Mouse (Mus musculus) neural tube, embryonic 14.5 days (tissue): ENCODE measurements around the gene Prm1. TPM values are rescaled to one million over a fixed set of nuclear protein-coding genes. Genes with fewer than 3 reads are reported as not detected.
"Not testable (repeated sequence)": the region's sequence is repeated elsewhere in the genome, so short reads cannot be mapped to it uniquely, and the experiment has no call there.

Experiments used
- ATAC-seq: fragments of 200-750 bp; cut with Nextera tagmentation; 2 replicates; pipeline ENCODE4 v1.8.0; 2017; ENCODE audit warnings: low read depth, mild to moderate bottlenecking, moderate TSS enrichment, moderate library complexity
- H3K27ac ChIP-seq: fragments of 300-500 bp; sonication (generic); 2 replicates; pipeline ENCODE4 v1.5.1; 2014; ENCODE audit warnings: low read depth, mild to moderate bottlenecking, control low read depth, low read length, moderate library complexity, mixed read lengths
- H3K27me3 ChIP-seq: fragments of 300-500 bp; sonication (generic); 2 replicates; pipeline ENCODE4 v1.6.1; 2014; ENCODE audit warnings: low read length; ENCODE audit not compliant: control insufficient read depth, insufficient read depth
- H3K36me3 ChIP-seq: fragments of 300-500 bp; sonication (generic); 2 replicates; pipeline ENCODE4 v1.6.1; 2014; ENCODE audit warnings: low read length, mixed read lengths; ENCODE audit not compliant: control insufficient read depth, insufficient read depth
- H3K4me1 ChIP-seq: fragments of 300-500 bp; sonication (generic); 2 replicates; pipeline ENCODE4 v1.6.1; 2014; ENCODE audit warnings: low read length; ENCODE audit not compliant: control insufficient read depth, insufficient read depth
- H3K4me2 ChIP-seq: fragments of 300-500 bp; sonication (generic); 2 replicates; pipeline ENCODE4 v1.6.1; 2014; ENCODE audit warnings: mild to moderate bottlenecking, low read depth, low read length, control low read depth
- H3K4me3 ChIP-seq: fragments of 300-500 bp; sonication (generic); 2 replicates; pipeline ENCODE4 v1.5.1; 2014; ENCODE audit warnings: low read depth, low read length, control low read depth, mixed read lengths
- H3K9ac ChIP-seq: fragments of 300-500 bp; sonication (generic); replicated peaks from 2 replicates; pipeline ENCODE4 v1.6.1; 2014; ENCODE audit warnings: low read depth, mild to moderate bottlenecking, control low read depth, low read length, mixed read lengths
- H3K9me3 ChIP-seq: fragments of 300-500 bp; sonication (generic); 2 replicates; pipeline ENCODE4 v1.6.1; 2016; ENCODE audit warnings: low read length; ENCODE audit not compliant: control insufficient read depth
- WGBS: fragments of 180-500 bp; shearing (Covaris S2); extraction: QIAGEN DNeasy Blood & Tissue Kit; methylation state at CpG from one replicate; pipeline ENCODE4 v1.1.7; 2014; 5-methylcytosine and 5-hydroxymethylcytosine counted together
- polyA plus RNA-seq: library from polyadenylated mRNA; unstranded; fragments of >200 nt; fragmentation: Nextera tagmentation; extraction: Ambion mirVana; gene quantifications from 2 replicates; pipeline ENCODE4 v1.2.1, GENCODE M21; 2014

The Prm1 gene
- polyA plus RNA-seq, 1 experiment from 2014 or later = not detected

DNA sequence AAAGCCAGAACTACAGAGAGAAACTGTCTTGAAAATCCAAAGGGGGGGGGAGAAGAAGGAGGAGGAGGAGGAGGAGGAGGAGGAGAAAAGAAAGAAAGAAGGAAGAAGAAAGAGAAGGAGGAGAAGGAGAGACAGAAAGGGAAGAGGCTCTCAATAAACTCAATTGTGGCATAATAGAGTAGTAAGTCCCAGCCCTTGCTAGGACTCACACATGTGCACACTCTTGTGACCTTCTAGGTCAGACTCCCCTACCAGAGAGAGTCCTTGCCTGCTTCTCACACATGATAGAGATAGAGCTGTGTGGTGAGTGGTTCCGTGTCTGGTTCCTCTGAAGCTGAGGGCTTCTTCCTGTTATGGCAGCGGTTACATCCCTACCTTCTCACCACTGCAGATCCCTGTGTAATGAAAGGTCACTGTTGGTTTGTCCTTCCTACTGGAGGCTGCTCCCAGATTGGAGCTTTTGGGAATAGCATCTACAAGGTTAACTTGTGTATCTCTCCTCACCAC is 7.3 kb upstream of the Prm1 start, which contains the start of gene Gm11172:
Gene Gm11172, plus strand, starts transcription at position 51 of the 507 bp plus-strand sequence.
- Histone ChIP-seq H3K4me2 (no peak within 1 kb of the TSS), H3K36me3 (no peaks in the 10 kb centered on the region), H3K4me3 (no peak within 1 kb of the TSS), H3K4me1 (no peaks in the 10 kb centered on the region), H3K9ac (no peak within 1 kb of the TSS), H3K9me3 (no peaks in the 10 kb centered on the region), H3K27me3 (no peaks in the 10 kb centered on the region), H3K27ac (no peak within 1 kb of the TSS)
- WGBS = 95% methylated on average over 2 of the region's 2 CpGs
- no peak for ATAC-seq

DNA sequence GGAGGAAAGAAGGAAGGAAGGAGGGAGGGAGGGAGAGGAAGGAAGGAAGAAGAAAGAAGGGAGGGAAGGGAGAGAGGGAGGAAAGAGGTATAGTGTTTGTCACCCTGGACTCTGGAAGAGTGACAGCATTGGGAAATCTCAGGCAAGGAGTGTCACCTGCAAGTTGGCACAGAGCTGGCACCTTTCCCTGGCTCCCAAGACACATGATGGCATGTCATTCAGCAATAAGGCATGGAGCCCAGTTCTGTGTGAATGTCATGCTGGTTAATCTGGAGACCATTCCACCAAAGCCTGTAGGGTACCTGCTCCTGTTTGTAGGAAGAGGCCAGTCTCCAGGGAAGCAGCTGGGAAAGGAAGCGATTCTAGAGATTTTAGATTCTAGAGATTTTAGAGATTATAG is 4.7 kb upstream of the Prm1 start:
- Histone ChIP-seq H3K36me3 (no peaks in the 10 kb centered on the region), H3K4me3 (no peak overlapping the region), H3K27me3 (no peaks in the 10 kb centered on the region), H3K4me1 (no peaks in the 10 kb centered on the region), H3K27ac (no peak overlapping the region), H3K4me2 (no peak overlapping the region), H3K9ac (no peak overlapping the region), H3K9me3 (no peaks in the 10 kb centered on the region)
- 92% methylated on average over 1 of the region's 1 CpGs for WGBS
- no peak for ATAC-seq

DNA sequence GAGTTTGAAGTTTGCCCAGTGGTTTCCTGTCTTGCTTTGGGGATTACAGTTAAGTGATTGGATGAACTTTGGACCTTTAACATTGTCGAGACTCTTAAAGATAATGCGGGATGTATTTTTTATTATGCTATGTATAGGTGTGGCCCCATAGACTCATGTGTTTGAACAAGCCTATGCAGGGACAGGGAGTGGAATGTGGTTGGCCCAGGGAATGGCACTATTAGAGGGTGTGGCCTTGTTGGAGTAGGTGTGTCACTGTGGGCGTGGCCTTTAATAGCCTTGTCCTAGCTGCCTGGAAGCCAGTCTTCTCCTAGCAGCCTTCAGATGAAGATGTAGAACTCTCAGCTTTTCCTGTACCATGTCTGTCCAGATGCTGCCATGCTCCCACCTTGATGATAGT is 3.2 kb downstream of the Prm1 start:
- ATAC-seq, H3K4me3 ChIP-seq, H3K9me3 ChIP-seq, H3K27me3 ChIP-seq, H3K36me3 ChIP-seq, H3K4me1 ChIP-seq, H3K27ac ChIP-seq, H3K4me2 ChIP-seq, H3K9ac ChIP-seq: not testable (repeated sequence)
- WGBS = 92% methylated on average over 3 of the region's 3 CpGs

DNA sequence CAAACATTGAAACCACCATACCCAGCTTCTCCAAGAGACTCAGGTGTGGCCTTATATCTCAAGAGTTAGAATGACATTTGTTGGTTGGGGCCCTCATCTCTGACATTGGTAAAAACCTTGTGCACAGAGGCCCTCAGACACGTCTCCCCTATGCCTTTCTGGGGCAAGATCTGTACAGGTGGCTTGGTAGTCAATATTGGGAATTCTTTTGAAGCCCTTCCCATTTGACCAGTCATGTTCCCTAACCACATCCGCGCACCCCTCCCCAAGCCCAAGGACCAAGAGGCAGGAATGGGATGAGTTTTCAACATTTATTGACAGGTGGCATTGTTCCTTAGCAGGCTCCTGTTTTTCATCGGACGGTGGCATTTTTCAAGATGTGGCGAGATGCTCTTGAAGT is 9.6 kb downstream of the Prm1 start, which contains the start of gene Prm2:
Gene Prm2, minus strand, starts transcription at position 101 of the 400 bp plus-strand sequence.
- Histone ChIP-seq H3K36me3 (no peaks in the 10 kb centered on the region), H3K4me2 (no peak within 1 kb of the TSS), H3K9me3 (no peaks in the 10 kb centered on the region), H3K27ac (no peak within 1 kb of the TSS), H3K9ac (no peak within 1 kb of the TSS), H3K4me1 (no peaks in the 10 kb centered on the region), H3K27me3 (no peaks in the 10 kb centered on the region; the same call in 1 of the 2 replicates), H3K4me3 (no peak within 1 kb of the TSS)
- 76% methylated on average over 6 of the region's 6 CpGs for WGBS
- ATAC-seq = no peak

DNA sequence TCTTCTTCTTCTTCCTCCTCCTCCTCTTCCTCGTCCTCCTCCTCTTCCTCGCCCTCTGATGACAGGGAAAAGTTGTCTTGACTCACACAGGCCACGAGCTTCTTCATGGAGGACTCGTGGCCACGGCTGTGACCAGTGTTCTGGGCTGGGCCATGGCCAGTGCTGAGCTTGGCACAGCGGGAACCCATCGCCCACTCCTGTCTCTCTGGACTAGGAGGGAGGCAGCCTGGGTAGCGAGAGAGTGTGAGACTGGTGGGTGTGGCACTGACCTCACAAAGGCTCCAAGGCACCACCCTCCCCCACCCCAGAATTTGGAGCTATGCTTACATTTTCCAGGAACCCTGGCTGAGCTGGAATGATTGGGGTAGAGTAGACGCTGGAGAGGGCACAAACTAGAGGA is 14.9 kb downstream of the Prm1 start, which contains the start of gene Prm3:
Gene Prm3, minus strand, starts transcription at position 213 of the 400 bp plus-strand sequence.
- Histone ChIP-seq H3K4me1 (no peaks in the 10 kb centered on the region), H3K9ac (no peak within 1 kb of the TSS), H3K27ac (no peak within 1 kb of the TSS), H3K4me3 (no peak within 1 kb of the TSS), H3K9me3 (no peaks in the 10 kb centered on the region), H3K4me2 (no peak within 1 kb of the TSS), H3K27me3 (no peaks in the 10 kb centered on the region), H3K36me3 (no peaks in the 10 kb centered on the region)
- 82% methylated on average over 9 of the region's 9 CpGs for WGBS
- ATAC-seq = no peak

DNA sequence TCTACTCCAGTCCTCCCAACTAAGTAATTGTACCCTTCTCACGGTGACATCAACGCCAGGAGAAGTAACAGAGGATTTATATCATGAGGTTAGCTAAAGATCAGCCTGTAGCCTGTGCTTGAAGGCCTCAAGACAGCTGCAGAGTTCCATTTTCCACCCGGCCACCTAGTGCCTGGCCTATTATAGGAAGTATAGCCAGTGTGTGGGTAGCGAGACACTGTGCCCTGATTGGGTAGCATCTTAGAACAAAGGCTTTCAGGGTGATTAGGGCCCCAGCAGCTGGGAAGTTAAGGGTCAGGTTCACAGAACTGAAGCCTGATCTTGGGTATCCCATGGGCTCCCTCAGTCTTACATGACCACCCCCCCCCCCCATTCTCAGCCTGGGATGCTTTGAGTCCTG is 16.8 kb downstream of the Prm1 start:
- Histone ChIP-seq H3K4me2 (no peak overlapping the region), H3K27ac (no peak overlapping the region), H3K9ac (no peak overlapping the region), H3K4me3 (no peak overlapping the region), H3K27me3 (no peaks in the 10 kb centered on the region), H3K4me1 (peaks cover 4% of the 10 kb centered on the region; the same call in 1 of the 2 replicates), H3K9me3 (no peaks in the 10 kb centered on the region), H3K36me3 (no peaks in the 10 kb centered on the region)
- no peak for ATAC-seq
- WGBS = 48% methylated on average over 4 of the region's 4 CpGs

DNA sequence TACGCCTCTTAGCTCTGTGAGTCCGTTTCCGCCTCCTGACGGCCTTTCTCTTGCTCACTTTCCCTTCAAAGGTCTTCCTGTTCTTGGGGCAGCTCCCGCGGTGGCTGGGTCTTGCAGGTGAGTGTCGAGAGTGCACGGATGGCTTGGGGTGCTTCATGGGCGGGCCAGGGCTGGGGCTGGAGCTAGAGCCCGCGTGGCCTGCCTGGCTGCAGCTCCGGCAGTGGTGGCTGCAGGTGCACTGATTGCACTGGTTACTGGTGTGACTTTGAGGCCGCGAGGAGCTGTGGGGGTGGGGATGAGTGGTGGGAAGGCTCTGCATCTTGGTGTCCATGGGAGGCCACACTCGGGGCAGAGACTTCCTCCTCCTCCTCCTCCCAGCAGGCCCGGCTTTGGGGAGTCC is 17.4 kb downstream of the Prm1 start, which contains the start of gene Tnp2:
Gene Tnp2, minus strand, starts transcription at position 390 of the 400 bp plus-strand sequence.
- no peak within 1 kb of the TSS for H3K27ac ChIP-seq
- no peak for ATAC-seq
- H3K9ac ChIP-seq = no peak within 1 kb of the TSS
- H3K4me3 ChIP-seq = no peak within 1 kb of the TSS
- H3K27me3 ChIP-seq = 0 out of 2 replicates have a peak, but pooled peaks cover 1% of the 10 kb centered on the region
- no peaks in the 10 kb centered on the region for H3K9me3 ChIP-seq
- 51% methylated on average over 16 of the region's 16 CpGs for WGBS
- H3K4me2 ChIP-seq = no peak within 1 kb of the TSS
- H3K36me3 ChIP-seq = no peaks in the 10 kb centered on the region
- H3K4me1 ChIP-seq = peaks cover 6% of the 10 kb centered on the region

DNA sequence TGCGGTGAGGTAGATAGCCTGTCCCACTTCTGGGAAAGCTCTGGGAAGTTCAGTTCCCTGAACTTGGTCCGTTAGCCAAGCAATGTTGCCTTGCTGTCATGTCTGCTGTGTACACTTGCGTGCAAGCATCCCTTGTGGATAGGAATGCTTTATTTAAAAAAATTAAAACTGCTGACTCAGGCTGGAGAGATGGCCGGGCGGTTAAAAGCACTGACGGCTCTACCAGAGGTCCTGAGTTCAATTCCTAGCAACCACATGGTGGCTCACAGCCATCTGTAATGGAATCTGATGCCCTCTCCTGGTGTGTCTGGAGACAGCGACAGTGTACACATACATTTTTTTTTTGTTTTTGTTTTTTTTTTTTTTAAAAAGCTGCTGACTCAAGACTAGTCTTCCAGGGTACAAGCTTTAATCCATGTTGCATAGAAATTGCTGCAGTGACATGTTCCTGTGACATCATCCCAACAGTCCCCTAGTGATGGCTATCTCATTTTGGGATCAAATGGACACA is 18.0 kb downstream of the Prm1 start:
- no peak overlapping the region for H3K9ac ChIP-seq
- WGBS = 88% methylated on average over 7 of the region's 7 CpGs

DNA sequence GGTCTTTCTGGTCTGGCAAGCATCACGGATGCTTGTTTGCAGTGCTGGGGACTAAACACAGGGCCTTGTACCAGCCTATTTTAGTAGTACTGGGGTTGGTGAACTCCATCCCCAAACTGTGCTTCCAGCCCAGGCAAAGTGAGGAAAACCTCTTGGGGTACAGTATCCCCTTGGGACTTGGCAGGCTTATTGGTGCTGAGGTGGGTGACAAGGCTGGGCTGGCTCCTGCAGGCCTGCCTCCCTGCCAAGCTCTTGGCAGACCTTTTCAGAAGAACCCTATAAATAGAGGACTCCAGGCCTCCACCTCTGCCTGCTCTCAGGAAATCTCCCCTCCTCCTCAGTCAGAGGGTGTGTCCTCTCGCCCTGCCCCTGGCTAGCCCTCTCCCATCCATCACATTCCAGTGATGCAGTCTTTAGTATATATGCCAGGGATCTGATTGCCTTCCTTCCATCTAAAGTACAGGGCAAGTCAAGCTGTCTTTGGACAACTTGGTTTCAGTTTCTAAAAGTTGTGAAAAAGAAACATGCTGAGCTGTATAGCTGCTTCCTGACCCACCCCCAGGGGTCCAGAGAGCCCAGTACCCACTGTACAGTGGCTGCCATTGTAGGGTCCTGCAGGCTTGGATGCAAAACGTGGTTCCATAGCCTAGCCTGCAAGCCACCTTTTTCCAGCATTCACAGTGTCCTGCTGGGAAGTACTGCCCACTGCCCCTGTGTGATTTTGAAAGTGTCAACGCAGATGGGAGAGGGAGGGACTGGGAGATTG is 18.7 kb downstream of the Prm1 start:
- H3K27ac ChIP-seq = no peak overlapping the region
- no peaks in the 10 kb centered on the region for H3K36me3 ChIP-seq
- H3K27me3 ChIP-seq = 0 out of 2 replicates have a peak, but pooled peaks cover 3% of the 10 kb centered on the region
- H3K4me2 ChIP-seq = peak overlapping the region; percentile 100; the same call in 1 of the 2 replicates
- no peak overlapping the region for H3K4me3 ChIP-seq
- no peak for ATAC-seq
- 63% methylated on average over 4 of the region's 4 CpGs for WGBS
- no peak overlapping the region for H3K9ac ChIP-seq
- peaks cover 6% of the 10 kb centered on the region for H3K4me1 ChIP-seq
- H3K9me3 ChIP-seq = no peaks in the 10 kb centered on the region

More for the DNA sequence above, 18.0 kb downstream of the Prm1 start:
- Histone ChIP-seq H3K4me2 (no peak overlapping the region), H3K4me1 (peaks cover 6% of the 10 kb centered on the region), H3K9me3 (no peaks in the 10 kb centered on the region), H3K36me3 (no peaks in the 10 kb centered on the region), H3K27ac (no peak overlapping the region), H3K27me3 (0 out of 2 replicates have a peak, but pooled peaks cover 3% of the 10 kb centered on the region), H3K4me3 (no peak overlapping the region)
- no peak for ATAC-seq
